Mouse (Mus musculus): ENCODE measurements around the gene Snx30. TPM values are rescaled to one million over a fixed set of nuclear protein-coding genes. Genes with fewer than 3 reads are reported as not detected.
A peak's percentile ranks its signal among the peaks of the same experiment; 100 is the strongest.

Gene Snx30
- total and polyA plus RNA-seq, 2 experiments = 1.6 to 4.1 TPM

GRCm38 (mm10) chr4:59825634-59826033, 20.0 kb downstream of the Snx30 start:
- WGBS = 94% methylated on average over 6 of the region's 6 CpGs
- H3K27ac ChIP-seq (replicated peaks; ENCODE audit: insufficient read depth, low read depth, low read length) = no peak overlapping the region
- H3K36me3 ChIP-seq (ENCODE audit: control insufficient read depth, insufficient read depth, low read length) = no peaks in the 10 kb centered on the region
- TF ChIP-seq POLR2A (IDR thresholded peaks at IDR 0.05; ENCODE audit: extremely low read depth, insufficient read depth, low read length) (no peak), CTCF (IDR thresholded peaks at IDR 0.05; ENCODE audit: low read depth, low read length) (no peak)
- no peak overlapping the region for H3K9ac ChIP-seq (ENCODE audit: low read depth, low read length)
- H3K4me1 ChIP-seq (ENCODE audit: control insufficient read depth, insufficient read depth, low read length) = peaks cover 2% of the 10 kb centered on the region
- no peak overlapping the region for H3K4me3 ChIP-seq (ENCODE audit: insufficient read depth, low read depth, low read length)
- H3K79me2 ChIP-seq (ENCODE audit: control insufficient read depth, insufficient read depth, low read length) = peaks cover 16% of the 10 kb centered on the region; the same call in 1 of the 2 replicates
- no peaks in the 10 kb centered on the region for H3K27me3 ChIP-seq (ENCODE audit: control insufficient read depth, insufficient read depth, low read length)
- DNase-seq (ENCODE audit: extremely low read depth, low read depth, low spot score) = no peak

GRCm38 (mm10) chr4:59826381-59826780, 20.7 kb downstream of the Snx30 start:
- TF ChIP-seq CTCF (IDR thresholded peaks at IDR 0.05; ENCODE audit: low read depth, low read length) = no peak
- TF ChIP-seq POLR2A (IDR thresholded peaks at IDR 0.05; ENCODE audit: extremely low read depth, insufficient read depth, low read length) = no peak
- Histone ChIP-seq H3K27ac (replicated peaks; ENCODE audit: insufficient read depth, low read depth, low read length) (no peak overlapping the region), H3K27me3 (ENCODE audit: control insufficient read depth, insufficient read depth, low read length) (no peaks in the 10 kb centered on the region), H3K9ac (ENCODE audit: low read depth, low read length) (no peak overlapping the region), H3K36me3 (ENCODE audit: control insufficient read depth, insufficient read depth, low read length) (no peaks in the 10 kb centered on the region), H3K4me1 (ENCODE audit: control insufficient read depth, insufficient read depth, low read length) (peaks cover 2% of the 10 kb centered on the region), H3K79me2 (ENCODE audit: control insufficient read depth, insufficient read depth, low read length) (peaks cover 19% of the 10 kb centered on the region; the same call in 1 of the 2 replicates), H3K4me3 (ENCODE audit: insufficient read depth, low read depth, low read length) (no peak overlapping the region)
- no peak for DNase-seq (ENCODE audit: extremely low read depth, low read depth, low spot score)
- WGBS = 82% methylated on average over 5 of the region's 5 CpGs

- TF ChIP-seq POLR2A (IDR thresholded peaks at IDR 0.05; ENCODE audit: extremely low read depth, insufficient read depth, low read length) (no peak), CTCF (IDR thresholded peaks at IDR 0.05; ENCODE audit: low read depth, low read length) (no peak)
- Histone ChIP-seq H3K9ac (ENCODE audit: low read depth, low read length) (no peak overlapping the region), H3K27ac (replicated peaks; ENCODE audit: insufficient read depth, low read depth, low read length) (no peak overlapping the region), H3K79me2 (ENCODE audit: control insufficient read depth, insufficient read depth, low read length) (peaks cover 15% of the 10 kb centered on the region; the same call in 1 of the 2 replicates), H3K4me1 (ENCODE audit: control insufficient read depth, insufficient read depth, low read length) (no peaks in the 10 kb centered on the region), H3K4me3 (ENCODE audit: insufficient read depth, low read depth, low read length) (no peak overlapping the region), H3K36me3 (ENCODE audit: control insufficient read depth, insufficient read depth, low read length) (no peaks in the 10 kb centered on the region), H3K27me3 (ENCODE audit: control insufficient read depth, insufficient read depth, low read length) (no peaks in the 10 kb centered on the region)
- DNase-seq (ENCODE audit: extremely low read depth, low read depth, low spot score) = no peak
- WGBS = 87% methylated on average over 4 of the region's 4 CpGs
These were observed 23.4 kb downstream of the Snx30 start for GRCm38 (mm10) chr4:59829072-59829471.

GRCm38 (mm10) chr4:59831038-59831437, 25.4 kb downstream of the Snx30 start:
- WGBS = 91% methylated on average over 5 of the region's 5 CpGs
- DNase-seq (ENCODE audit: extremely low read depth, low read depth, low spot score) = no peak
- Histone ChIP-seq H3K36me3 (ENCODE audit: control insufficient read depth, insufficient read depth, low read length) (no peaks in the 10 kb centered on the region), H3K27me3 (ENCODE audit: control insufficient read depth, insufficient read depth, low read length) (no peaks in the 10 kb centered on the region), H3K4me1 (ENCODE audit: control insufficient read depth, insufficient read depth, low read length) (no peaks in the 10 kb centered on the region), H3K9ac (ENCODE audit: low read depth, low read length) (no peak overlapping the region), H3K27ac (replicated peaks; ENCODE audit: insufficient read depth, low read depth, low read length) (no peak overlapping the region), H3K79me2 (ENCODE audit: control insufficient read depth, insufficient read depth, low read length) (peaks cover 18% of the 10 kb centered on the region; the same call in 1 of the 2 replicates), H3K4me3 (ENCODE audit: insufficient read depth, low read depth, low read length) (no peak overlapping the region)
- TF ChIP-seq CTCF (IDR thresholded peaks at IDR 0.05; ENCODE audit: low read depth, low read length) = no peak
- no peak for TF ChIP-seq POLR2A (IDR thresholded peaks at IDR 0.05; ENCODE audit: extremely low read depth, insufficient read depth, low read length)

- DNase-seq (ENCODE audit: extremely low read depth, low read depth, low spot score) = no peak
- Histone ChIP-seq H3K9ac (ENCODE audit: low read depth, low read length) (no peak overlapping the region), H3K27me3 (ENCODE audit: control insufficient read depth, insufficient read depth, low read length) (no peaks in the 10 kb centered on the region), H3K36me3 (ENCODE audit: control insufficient read depth, insufficient read depth, low read length) (no peaks in the 10 kb centered on the region), H3K79me2 (ENCODE audit: control insufficient read depth, insufficient read depth, low read length) (peaks cover 17% of the 10 kb centered on the region; the same call in 1 of the 2 replicates), H3K4me1 (ENCODE audit: control insufficient read depth, insufficient read depth, low read length) (no peaks in the 10 kb centered on the region), H3K27ac (replicated peaks; ENCODE audit: insufficient read depth, low read depth, low read length) (no peak overlapping the region), H3K4me3 (ENCODE audit: insufficient read depth, low read depth, low read length) (no peak overlapping the region)
- TF ChIP-seq CTCF (IDR thresholded peaks at IDR 0.05; ENCODE audit: low read depth, low read length) (no peak), POLR2A (IDR thresholded peaks at IDR 0.05; ENCODE audit: extremely low read depth, insufficient read depth, low read length) (no peak)
- WGBS = 52% methylated on average over 6 of the region's 6 CpGs
These were observed 27.2 kb downstream of the Snx30 start for GRCm38 (mm10) chr4:59832810-59833209.

- Histone ChIP-seq H3K4me3 (ENCODE audit: insufficient read depth, low read depth, low read length) (no peak overlapping the region), H3K27me3 (ENCODE audit: control insufficient read depth, insufficient read depth, low read length) (no peaks in the 10 kb centered on the region), H3K79me2 (ENCODE audit: control insufficient read depth, insufficient read depth, low read length) (peaks cover 14% of the 10 kb centered on the region; the same call in 1 of the 2 replicates), H3K9ac (ENCODE audit: low read depth, low read length) (no peak overlapping the region), H3K36me3 (ENCODE audit: control insufficient read depth, insufficient read depth, low read length) (no peaks in the 10 kb centered on the region), H3K4me1 (ENCODE audit: control insufficient read depth, insufficient read depth, low read length) (no peaks in the 10 kb centered on the region), H3K27ac (replicated peaks; ENCODE audit: insufficient read depth, low read depth, low read length) (peak overlapping the region; percentile 42; the same call in 1 of the 2 replicates)
- WGBS = 71% methylated on average over 7 of the region's 7 CpGs
- TF ChIP-seq POLR2A (IDR thresholded peaks at IDR 0.05; ENCODE audit: extremely low read depth, insufficient read depth, low read length) (no peak), CTCF (IDR thresholded peaks at IDR 0.05; ENCODE audit: low read depth, low read length) (no peak)
- DNase-seq (ENCODE audit: extremely low read depth, low read depth, low spot score) = no peak
These were observed 32.0 kb downstream of the Snx30 start for GRCm38 (mm10) chr4:59837659-59838058.

All from liver, adult 2 months (tissue).